Mouse (Mus musculus) heart, embryonic 14.5 days (tissue): ENCODE results near the gene Dgkz. TPM values are rescaled to one million over a fixed set of nuclear protein-coding genes. Genes with fewer than 3 reads are reported as not detected.

Experiments
- ATAC-seq: fragments of 200-750 bp; cut with Nextera tagmentation; 2 replicates; pipeline ENCODE4 v1.8.0; 2017; ENCODE audit warnings: low read depth, moderate TSS enrichment; ENCODE audit not compliant: insufficient number of reproducible peaks, insufficient read depth, low FRiP score
- H3K27ac ChIP-seq, 2 experiments: fragments of 200-500 bp in 1 of 2; fragments of 300-500 bp in 1 of 2; sonication (generic) in 1 of 2; replicated peaks in 1 of 2; 2 replicates each; pipeline ENCODE4 v1.5.1; 2012 to 2014; ENCODE audit warnings: low read depth in 2 of 2, low read length in 2 of 2, control low read depth in 1 of 2, mild to moderate bottlenecking in 1 of 2, mixed read lengths in 1 of 2; ENCODE audit not compliant: control insufficient read depth in 1 of 2, insufficient read depth in 1 of 2
- H3K27me3 ChIP-seq: fragments of 300-500 bp; sonication (generic); 2 replicates; pipeline ENCODE4 v1.6.1; 2014; ENCODE audit warnings: mild to moderate bottlenecking, low read length, control low read depth; ENCODE audit not compliant: control insufficient read depth, insufficient read depth
- H3K36me3 ChIP-seq: fragments of 300-500 bp; sonication (generic); 2 replicates; pipeline ENCODE4 v1.6.1; 2014; ENCODE audit warnings: mild to moderate bottlenecking, control low read depth, low read length, mixed read lengths; ENCODE audit not compliant: control insufficient read depth, insufficient read depth
- H3K4me1 ChIP-seq, 2 experiments: fragments of 200-500 bp in 1 of 2; fragments of 300-500 bp in 1 of 2; sonication (generic) in 1 of 2; 2 replicates each; pipeline ENCODE4 v1.6.1; 2012 to 2014; ENCODE audit warnings: low read length in 2 of 2, control low read depth in 1 of 2, mixed read lengths in 1 of 2; ENCODE audit not compliant: control insufficient read depth in 2 of 2, insufficient read depth in 2 of 2
- H3K4me2 ChIP-seq: fragments of 300-500 bp; sonication (generic); 2 replicates; pipeline ENCODE4 v1.6.1; 2014; ENCODE audit warnings: mild to moderate bottlenecking, low read length
- H3K4me3 ChIP-seq, 2 experiments: fragments of 200-500 bp in 1 of 2; fragments of 300-500 bp in 1 of 2; sonication (generic) in 1 of 2; 2 replicates each; pipeline ENCODE4 v1.5.1; 2012 to 2014; ENCODE audit warnings: low read length in 2 of 2, mild to moderate bottlenecking in 2 of 2, control low read depth in 1 of 2, low read depth in 1 of 2, moderate library complexity in 1 of 2; ENCODE audit not compliant: control insufficient read depth in 1 of 2, insufficient read depth in 1 of 2
- H3K9ac ChIP-seq: fragments of 300-500 bp; sonication (generic); 2 replicates; pipeline ENCODE4 v1.6.1; 2014; ENCODE audit warnings: mild to moderate bottlenecking, low read length
- H3K9me3 ChIP-seq: fragments of 300-500 bp; sonication (generic); 2 replicates; pipeline ENCODE4 v1.6.1; 2016; ENCODE audit warnings: low read length, control low read depth; ENCODE audit not compliant: control insufficient read depth
- WGBS: fragments of 180-500 bp; shearing (Covaris S2); extraction: QIAGEN DNeasy Blood & Tissue Kit; methylation state at CpG from one replicate; pipeline ENCODE4 v1.1.7; 2014; 5-methylcytosine and 5-hydroxymethylcytosine counted together
- polyA plus RNA-seq: library from polyadenylated mRNA; unstranded; fragments of >200 nt; fragmentation: Nextera tagmentation; extraction: Ambion mirVana; gene quantifications from 2 replicates; pipeline ENCODE4 v1.2.1, GENCODE M21; 2014

Dgkz gene
- polyA plus RNA-seq, 1 experiment from 2014 or later: 47.8 TPM

GRCm38 (mm10) chr2:91945483-91945882, 30.2 kb downstream of the Dgkz start, which contains the start of gene Gm9821:
Gene Gm9821 (plus strand): TSS chr2:91945703.
- peak within 1 kb of the TSS; percentile 69; the same call in 1 of the 2 replicates for H3K4me2 ChIP-seq
- H3K27me3 ChIP-seq: no peaks in the 10 kb centered on the region
- WGBS: 91% methylated on average over 18 of the region's 18 CpGs
- no peaks in the 10 kb centered on the region for H3K9me3 ChIP-seq
- H3K4me1 ChIP-seq: peaks cover 35 to 60% of the 10 kb centered on the region in 2 experiments
- H3K4me3 ChIP-seq: no peak within 1 kb of the TSS
- no peak for ATAC-seq
- H3K36me3 ChIP-seq: peaks cover 41% of the 10 kb centered on the region
- H3K9ac ChIP-seq: peak within 1 kb of the TSS; percentile 61; the same call in 1 of the 2 replicates
- H3K27ac ChIP-seq: peak within 1 kb of the TSS in 1 of 2 experiments; percentile 49; a peak in 2 of 4 replicates

GRCm38 (mm10) chr2:91944170-91944950, 31.3 kb downstream of the Dgkz start:
- H3K4me2 ChIP-seq: 0 out of 2 replicates have a peak overlapping the region, but pooled peaks have one; percentile 13
- 38% methylated on average over 13 of the region's 13 CpGs for WGBS
- no peaks in the 10 kb centered on the region for H3K27me3 ChIP-seq
- no peak overlapping the region for H3K4me3 ChIP-seq
- H3K27ac ChIP-seq: no peak overlapping the region
- H3K4me1 ChIP-seq: peaks cover 28 to 51% of the 10 kb centered on the region in 2 experiments
- ATAC-seq: 0 out of 2 replicates have a peak, but pooled peaks have one; percentile 16
- H3K36me3 ChIP-seq: peaks cover 53% of the 10 kb centered on the region
- no peaks in the 10 kb centered on the region for H3K9me3 ChIP-seq
- no peak overlapping the region; the same call in 1 of the 2 replicates for H3K9ac ChIP-seq

GRCm38 (mm10) chr2:91942356-91942755, 33.3 kb downstream of the Dgkz start:
- Histone ChIP-seq H3K4me3 (no peak overlapping the region), H3K4me2 (no peak overlapping the region), H3K9me3 (no peaks in the 10 kb centered on the region), H3K27me3 (no peaks in the 10 kb centered on the region), H3K27ac (no peak overlapping the region), H3K9ac (no peak overlapping the region), H3K4me1 (peaks cover 9 to 31% of the 10 kb centered on the region in 2 experiments), H3K36me3 (peaks cover 73% of the 10 kb centered on the region)
- ATAC-seq: no peak
- WGBS: 26% methylated on average over 6 of the region's 6 CpGs

- Histone ChIP-seq H3K36me3 (peaks cover 89% of the 10 kb centered on the region), H3K27me3 (no peaks in the 10 kb centered on the region), H3K4me3 (no peak overlapping the region), H3K4me1 (peaks cover 2 to 10% of the 10 kb centered on the region in 2 experiments; a peak in 3 of 4 replicates), H3K27ac (no peak overlapping the region), H3K4me2 (no peak overlapping the region), H3K9me3 (no peaks in the 10 kb centered on the region), H3K9ac (no peak overlapping the region)
- WGBS: 84% methylated on average over 15 of the region's 15 CpGs
- no peak for ATAC-seq
Observed at GRCm38 (mm10) chr2:91939303-91939935, 36.2 kb downstream of the Dgkz start.

- no peak for ATAC-seq
- Histone ChIP-seq H3K4me2 (no peak overlapping the region), H3K9ac (no peak overlapping the region), H3K9me3 (no peaks in the 10 kb centered on the region), H3K27me3 (no peaks in the 10 kb centered on the region), H3K27ac (no peak overlapping the region), H3K36me3 (peaks cover 85% of the 10 kb centered on the region), H3K4me3 (no peak overlapping the region), H3K4me1 (peaks cover 20 to 28% of the 10 kb centered on the region in 2 experiments)
- 90% methylated on average over 7 of the region's 7 CpGs for WGBS
Observed at GRCm38 (mm10) chr2:91936154-91936553, 39.5 kb downstream of the Dgkz start.

- no peaks in the 10 kb centered on the region for H3K9me3 ChIP-seq
- no peak for ATAC-seq
- H3K4me1 ChIP-seq: peaks cover 22 to 40% of the 10 kb centered on the region in 2 experiments
- H3K9ac ChIP-seq: no peak overlapping the region
- H3K4me3 ChIP-seq: no peak overlapping the region
- peaks cover 73% of the 10 kb centered on the region for H3K36me3 ChIP-seq
- no peak overlapping the region for H3K27ac ChIP-seq
- no peak overlapping the region for H3K4me2 ChIP-seq
- H3K27me3 ChIP-seq: no peaks in the 10 kb centered on the region
- 77% methylated on average over 9 of the region's 9 CpGs for WGBS
Observed at GRCm38 (mm10) chr2:91934826-91935525, 40.7 kb downstream of the Dgkz start.

GRCm38 (mm10) chr2:91934016-91934415, 41.6 kb downstream of the Dgkz start:
- Histone ChIP-seq H3K4me3 (no peak overlapping the region), H3K27me3 (no peaks in the 10 kb centered on the region), H3K9ac (no peak overlapping the region), H3K4me2 (no peak overlapping the region), H3K9me3 (no peaks in the 10 kb centered on the region), H3K36me3 (peaks cover 64% of the 10 kb centered on the region), H3K27ac (no peak overlapping the region), H3K4me1 (peaks cover 25 to 42% of the 10 kb centered on the region in 2 experiments)
- WGBS: 17% methylated on average over 8 of the region's 8 CpGs
- no peak for ATAC-seq
